Mouse (Mus musculus) skeletal muscle tissue, adult 2 months (tissue): Measurements from ENCODE around the gene Gm21983.

Experiments
- DNase-seq: peaks from one replicate; pipeline ENCODE4 v3.0.0-alpha.2; 2012; ENCODE audit warnings: low read depth, low spot score

Gene Gm21983

GRCm38 (mm10) chr7:27180837-27181695 is at the start of gene Gm21983, which contains the start of gene Mia:
Gene Gm21983 (minus strand): TSS chr7:27181086.
Gene Mia (minus strand): TSS chr7:27181157.
- DNase-seq: no peak

DNA sequence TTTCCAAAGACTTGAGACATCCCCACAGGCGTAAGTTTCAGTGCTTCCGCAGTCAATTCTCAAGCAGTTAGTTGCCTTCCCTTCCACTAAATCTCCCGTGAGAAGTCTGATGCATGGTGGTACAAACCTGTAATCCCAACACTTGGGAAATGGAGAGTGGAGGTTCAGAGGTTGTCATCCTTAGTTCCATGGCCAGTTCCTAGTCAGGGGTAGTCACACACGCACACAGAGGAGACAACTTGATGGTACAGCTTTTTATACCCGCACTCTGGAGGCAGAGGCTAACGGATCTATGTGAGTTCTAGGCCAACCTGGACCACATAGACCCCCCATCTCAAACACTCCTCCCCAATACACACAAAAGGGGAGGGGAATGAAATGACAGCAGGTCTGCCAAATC is 48.0 kb upstream of the Gm21983 start:
- DNase-seq: no peak

GRCm38 (mm10) chr7:27228281-27228821 is 47.5 kb upstream of the Gm21983 start, which contains the start of gene Itpkc:
Gene Itpkc (minus strand): TSS chr7:27228661.
- peak; percentile 83 for DNase-seq

DNA sequence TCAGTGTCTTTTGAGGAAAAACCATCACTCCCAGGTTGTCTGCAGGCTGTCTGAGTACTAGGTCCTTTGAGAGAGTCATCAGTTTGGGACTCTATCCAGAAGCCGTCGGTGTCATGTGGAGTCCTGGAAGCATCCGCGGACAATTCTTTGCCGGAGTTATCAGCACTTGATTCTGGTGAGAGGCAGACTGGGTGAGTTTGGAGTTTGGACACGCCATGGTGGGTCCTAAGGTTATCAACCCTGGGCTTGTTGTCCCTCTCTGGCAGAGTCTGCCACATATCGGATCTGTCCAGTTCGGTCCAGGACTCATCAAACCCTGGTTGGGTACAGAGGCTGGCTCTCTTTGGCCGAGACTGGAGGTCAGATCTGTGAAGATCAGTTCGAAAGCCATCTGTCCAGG is 46.8 kb upstream of the Gm21983 start:
- no peak for DNase-seq

GRCm38 (mm10) chr7:27227276-27227675 is 46.4 kb upstream of the Gm21983 start:
- no peak for DNase-seq

DNA sequence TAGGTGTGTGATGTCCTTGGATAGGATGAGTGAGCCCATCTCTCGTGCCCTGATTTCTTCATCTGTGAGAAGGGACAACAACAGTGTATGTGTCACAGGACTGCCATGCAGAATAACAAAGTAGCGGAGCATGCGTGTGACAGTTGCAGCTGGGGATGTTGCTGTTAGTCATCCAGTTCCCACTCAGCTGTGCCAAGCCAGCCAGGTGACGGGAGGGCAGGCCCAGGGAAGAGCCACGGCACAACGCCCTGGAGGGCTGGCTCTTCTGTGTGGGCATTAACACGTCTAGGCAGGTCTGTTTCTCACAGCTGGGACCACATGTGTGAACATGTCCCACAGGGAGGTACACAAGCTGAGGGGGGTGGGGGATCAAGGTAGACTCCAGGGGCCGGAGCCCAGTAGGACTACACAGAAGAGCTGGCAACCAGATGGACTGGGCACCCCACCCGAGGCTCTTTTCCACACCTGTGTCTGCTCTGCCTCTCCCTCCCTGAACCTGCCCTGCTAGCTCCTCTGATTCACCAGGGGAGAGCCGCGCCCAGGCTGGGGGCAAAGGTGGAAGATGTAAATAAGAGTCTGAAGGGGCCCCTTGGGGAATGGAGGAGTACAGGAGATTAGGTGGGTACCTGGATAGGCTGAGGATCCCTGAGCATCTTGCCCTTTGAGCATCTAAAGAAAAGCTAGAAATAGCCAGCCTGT is 44.1 kb upstream of the Gm21983 start:
- no peak for DNase-seq

GRCm38 (mm10) chr7:27222538-27222937 is 41.7 kb upstream of the Gm21983 start:
- no peak for DNase-seq

GRCm38 (mm10) chr7:27221939-27222338 is 41.1 kb upstream of the Gm21983 start:
- DNase-seq: no peak

GRCm38 (mm10) chr7:27219937-27220336 is 39.1 kb upstream of the Gm21983 start:
- DNase-seq: no peak

DNA sequence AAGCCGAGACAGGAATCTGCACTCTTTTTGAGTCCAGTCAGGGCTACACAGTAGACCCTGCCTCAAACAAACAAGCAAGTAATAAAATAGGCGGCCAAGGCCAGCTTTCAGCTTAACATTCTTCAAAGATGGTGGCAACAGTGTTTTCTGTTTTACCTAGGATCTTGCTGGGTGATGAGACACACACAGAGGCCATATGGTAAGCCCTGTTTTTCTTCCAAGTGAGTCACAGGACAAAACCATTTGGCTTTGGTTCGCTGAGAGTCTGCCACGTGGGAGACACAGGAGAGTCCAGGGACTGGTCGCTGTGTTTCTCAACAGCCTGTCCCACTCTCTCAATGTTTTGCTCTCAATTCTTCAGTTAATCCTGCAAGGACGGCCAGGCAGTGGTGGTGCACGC is 37.7 kb upstream of the Gm21983 start:
- no peak for DNase-seq

GRCm38 (mm10) chr7:27212626-27213025 is 31.7 kb upstream of the Gm21983 start:
- no peak for DNase-seq

- no peak for DNase-seq
These were observed 23.0 kb upstream of the Gm21983 start for GRCm38 (mm10) chr7:27203730-27204449.

DNA sequence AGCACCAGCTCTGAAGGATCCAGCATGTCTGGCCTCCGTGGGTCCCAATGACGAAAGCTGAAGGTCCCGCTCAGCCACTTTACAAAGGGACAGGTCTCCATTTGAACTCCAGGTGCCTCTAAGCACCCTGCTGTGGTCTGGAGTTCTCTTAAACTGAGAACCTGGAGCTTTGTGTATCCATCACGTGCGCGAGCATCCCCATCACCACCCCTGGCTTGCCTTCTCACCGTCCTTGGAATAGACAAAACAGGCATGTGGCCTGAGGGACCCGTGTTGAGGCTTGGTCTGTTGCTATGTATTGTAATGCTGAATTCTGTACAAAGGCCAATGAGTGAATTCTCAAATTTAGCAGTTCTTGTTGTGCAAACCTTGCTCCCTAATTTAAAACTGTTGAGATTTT is 17.9 kb upstream of the Gm21983 start:
- DNase-seq: no peak

GRCm38 (mm10) chr7:27198355-27198754 is 17.5 kb upstream of the Gm21983 start:
- DNase-seq: no peak

DNA sequence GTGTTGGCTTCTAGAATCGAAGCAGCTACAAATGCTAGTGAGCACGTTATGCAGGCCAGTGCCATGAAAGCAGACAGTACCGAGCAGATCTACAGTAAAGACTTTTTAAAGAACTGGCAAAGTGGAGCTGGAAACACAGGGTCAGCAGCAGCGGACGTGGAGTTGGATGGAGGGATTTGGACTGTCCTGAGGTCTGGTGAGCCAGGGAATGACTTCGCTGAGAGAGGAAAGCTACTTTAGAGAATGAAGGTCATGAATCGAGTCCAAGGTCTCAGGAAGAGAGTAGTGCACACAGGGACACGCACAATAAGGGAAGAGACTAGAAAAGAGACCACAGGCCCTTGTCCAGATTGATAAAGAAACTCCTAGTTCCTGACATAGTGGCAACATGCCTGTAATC is 16.7 kb upstream of the Gm21983 start:
- DNase-seq: no peak

GRCm38 (mm10) chr7:27197136-27197535 is 16.2 kb upstream of the Gm21983 start:
- DNase-seq: no peak

- peak; percentile 100 for DNase-seq
These were observed 15.1 kb upstream of the Gm21983 start, which contains the start of the genes BC024978 and Snrpa for GRCm38 (mm10) chr7:27195681-27196611. Gene BC024978 (plus strand): TSS chr7:27195781. Gene Snrpa (minus strand): TSS chr7:27196271.

- DNase-seq: no peak
These were observed 12.8 kb upstream of the Gm21983 start for GRCm38 (mm10) chr7:27193731-27194130.

GRCm38 (mm10) chr7:27192434-27192833 is 11.5 kb upstream of the Gm21983 start:
- DNase-seq: no peak

- DNase-seq: no peak
These were observed 8.5 kb upstream of the Gm21983 start for GRCm38 (mm10) chr7:27189271-27189931.
